Mouse (Mus musculus): ENCODE data around the gene Tc2n. TPM values are rescaled to one million over a fixed set of nuclear protein-coding genes. Genes with fewer than 3 reads are reported as not detected.

Tc2n gene
- polyA plus RNA-seq (2012; rRNA removed; ENCODE audit: low replicate concordance), result 0.03 and 0.64 TPM in 2 replicates

GRCm38 (mm10) chr12:101718054-101718754 is at the start of gene Tc2n:
Gene Tc2n, minus strand, starts transcription at chr12:101718523.

Other genes with a start within 250 kb of the Tc2n start
- 111 and 134 TPM in 2 replicates for gene Fbln5, start 100.5 kb upstream of the Tc2n start, polyA plus RNA-seq (2012; rRNA removed; ENCODE audit: low replicate concordance)
- 4.0 and 6.1 TPM in 2 replicates for gene Trip11, start 194.7 kb upstream of the Tc2n start, polyA plus RNA-seq (2012; rRNA removed; ENCODE audit: low replicate concordance)
- 4.9 and 6.5 TPM in 2 replicates for gene Atxn3, start 239.7 kb upstream of the Tc2n start, polyA plus RNA-seq (2012; rRNA removed; ENCODE audit: low replicate concordance)

Data from subcutaneous adipose tissue, adult 2 months (tissue).